Comparison of ENCODE assay signal across 7 mouse cellular contexts in the genomic region with DNA sequence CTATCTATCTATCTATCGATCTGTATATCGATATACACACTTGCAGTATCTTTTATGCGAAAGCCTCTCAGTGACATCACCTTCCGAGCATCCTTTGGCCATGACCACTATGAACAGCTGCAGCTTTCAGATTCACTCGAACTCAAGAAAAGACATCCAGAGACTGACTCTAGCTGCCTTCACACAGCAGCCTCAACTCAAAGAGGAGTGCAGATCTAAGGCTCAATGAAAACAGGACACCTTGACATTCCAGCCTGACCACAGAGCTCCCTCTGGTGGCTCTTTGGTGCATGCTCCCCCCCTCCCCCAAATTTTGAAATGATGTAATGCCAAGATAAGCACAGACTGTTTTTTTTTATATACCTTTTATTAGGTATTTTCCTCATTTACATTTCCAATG.
DNase-seq lines count a peak whose midpoint lies in the region; ATAC-seq lines count a peak whose summit lies in the region.

No protein-coding gene starts in this region.

- peak; percentile 22 for DNase-seq in kidney, postnatal 10 days
- DNase-seq in kidney, adult 11 months = no peak
- peak; percentile 44 for DNase-seq in MN1 (ENCODE audit: low spot score)
- DNase-seq in induced T-regulatory cell, adult 2 months (ENCODE audit: low read depth) = peak; percentile 65
- DNase-seq in layer of hippocampus, adult 9-11 months = no peak
- no peak for DNase-seq in adrenal gland, adult 2 months

- ATAC-seq in CD4-positive, CD25-positive, alpha-beta regulatory T cell, adult 4 months = peak; percentile 48

Comparison
In these comparisons a context has a peak if more than half of its experiments do, and no peak if none do; other contexts are left out.
1. DNase-seq: peak in kidney, postnatal 10 days (single experiment), MN1 (single experiment) and induced T-regulatory cell, adult 2 months (single experiment); none in kidney, adult 11 months (single experiment), layer of hippocampus, adult 9-11 months (single experiment) and adrenal gland, adult 2 months (single experiment).